Mouse (Mus musculus): ENCODE measurements at regions not wholly inside any gene's neighbourhood (a gene's known extent, or its start where the extent isn't known, plus 50 kb on each side); places are given as distances from the start of the nearest gene placed in this dataset.

GRCm38 (mm10) chr9:23969736-23970135, 128.1 kb upstream of the Npsr1 start:
- H3K27ac ChIP-seq (ENCODE audit: low read depth): no peak overlapping the region
- no peak overlapping the region for H3K4me2 ChIP-seq
- no peaks in the 10 kb centered on the region for H3K36me3 ChIP-seq (ENCODE audit: insufficient read depth)
- no peak for DNase-seq
- H3K9ac ChIP-seq: no peak overlapping the region
- WGBS: 71% methylated on average over 2 of the region's 2 CpGs
- no peaks in the 10 kb centered on the region for H3K27me3 ChIP-seq (ENCODE audit: insufficient read depth, low read length)
- H3K4me3 ChIP-seq (ENCODE audit: low read depth, low read length): no peak overlapping the region
- no peak for TF ChIP-seq CTCF (IDR thresholded peaks at IDR 0.05; ENCODE audit: low read depth)
- no peaks in the 10 kb centered on the region for H3K4me1 ChIP-seq (ENCODE audit: insufficient read depth)
- ATAC-seq (ENCODE audit: insufficient read depth): no peak
- H3K9me3 ChIP-seq (ENCODE audit: low read depth, low read length): no peaks in the 10 kb centered on the region

DNA sequence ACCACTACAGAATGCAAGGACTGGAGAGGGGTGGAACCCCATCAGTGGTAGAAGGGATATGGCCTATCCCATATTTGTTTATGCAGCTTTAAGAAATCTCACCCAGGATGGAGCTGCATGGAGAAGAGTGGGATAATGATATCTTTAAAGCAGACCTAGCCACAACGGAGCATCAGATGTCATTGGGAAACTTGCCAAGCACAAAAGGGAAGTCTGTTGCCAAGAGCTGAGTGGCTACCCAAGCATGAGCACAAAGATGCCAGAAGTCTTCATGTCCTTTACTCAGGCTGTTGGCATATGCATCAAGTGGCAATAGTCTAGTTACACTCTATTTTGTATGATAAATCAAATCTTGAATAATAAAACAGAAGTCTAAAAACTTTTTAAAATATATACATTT, 124.6 kb upstream of the Npsr1 start:
- ATAC-seq (ENCODE audit: insufficient read depth) (no peak), DNase-seq (peak; percentile 5)
- Histone ChIP-seq H3K4me1 (ENCODE audit: insufficient read depth) (no peaks in the 10 kb centered on the region), H3K27me3 (ENCODE audit: insufficient read depth, low read length) (no peaks in the 10 kb centered on the region), H3K9me3 (ENCODE audit: low read depth, low read length) (no peaks in the 10 kb centered on the region), H3K36me3 (ENCODE audit: insufficient read depth) (no peaks in the 10 kb centered on the region), H3K27ac (ENCODE audit: low read depth) (no peak overlapping the region), H3K4me3 (ENCODE audit: low read depth, low read length) (no peak overlapping the region), H3K9ac (no peak overlapping the region), H3K4me2 (no peak overlapping the region)
- no peak for TF ChIP-seq CTCF (IDR thresholded peaks at IDR 0.05; ENCODE audit: low read depth)
- WGBS: 26% methylated on average over 1 of the region's 1 CpGs

- WGBS: 48% methylated on average over 4 of the region's 4 CpGs
- no peak overlapping the region for H3K9ac ChIP-seq
- H3K27ac ChIP-seq (ENCODE audit: low read depth): no peak overlapping the region
- no peaks in the 10 kb centered on the region for H3K36me3 ChIP-seq (ENCODE audit: insufficient read depth)
- H3K4me1 ChIP-seq (ENCODE audit: insufficient read depth): no peaks in the 10 kb centered on the region
- no peaks in the 10 kb centered on the region for H3K27me3 ChIP-seq (ENCODE audit: insufficient read depth, low read length)
- DNase-seq (no peak), ATAC-seq (ENCODE audit: insufficient read depth) (no peak)
- H3K9me3 ChIP-seq (ENCODE audit: low read depth, low read length): no peaks in the 10 kb centered on the region
- no peak overlapping the region for H3K4me2 ChIP-seq
- no peak overlapping the region for H3K4me3 ChIP-seq (ENCODE audit: low read depth, low read length)
- no peak for TF ChIP-seq CTCF (IDR thresholded peaks at IDR 0.05; ENCODE audit: low read depth)
Measured at GRCm38 (mm10) chr9:23977574-23977973, 120.2 kb upstream of the Npsr1 start.

GRCm38 (mm10) chr9:24006353-24006752, 91.4 kb upstream of the Npsr1 start:
- Histone ChIP-seq H3K9me3 (ENCODE audit: low read depth, low read length) (no peaks in the 10 kb centered on the region), H3K36me3 (ENCODE audit: insufficient read depth) (no peaks in the 10 kb centered on the region), H3K4me1 (ENCODE audit: insufficient read depth) (no peaks in the 10 kb centered on the region), H3K27me3 (ENCODE audit: insufficient read depth, low read length) (no peaks in the 10 kb centered on the region), H3K27ac (ENCODE audit: low read depth) (no peak overlapping the region), H3K4me3 (ENCODE audit: low read depth, low read length) (no peak overlapping the region), H3K9ac (no peak overlapping the region), H3K4me2 (no peak overlapping the region)
- ATAC-seq (ENCODE audit: insufficient read depth) (no peak), DNase-seq (no peak)
- WGBS: 85% methylated on average over 1 of the region's 1 CpGs
- no peak for TF ChIP-seq CTCF (IDR thresholded peaks at IDR 0.05; ENCODE audit: low read depth)

DNA sequence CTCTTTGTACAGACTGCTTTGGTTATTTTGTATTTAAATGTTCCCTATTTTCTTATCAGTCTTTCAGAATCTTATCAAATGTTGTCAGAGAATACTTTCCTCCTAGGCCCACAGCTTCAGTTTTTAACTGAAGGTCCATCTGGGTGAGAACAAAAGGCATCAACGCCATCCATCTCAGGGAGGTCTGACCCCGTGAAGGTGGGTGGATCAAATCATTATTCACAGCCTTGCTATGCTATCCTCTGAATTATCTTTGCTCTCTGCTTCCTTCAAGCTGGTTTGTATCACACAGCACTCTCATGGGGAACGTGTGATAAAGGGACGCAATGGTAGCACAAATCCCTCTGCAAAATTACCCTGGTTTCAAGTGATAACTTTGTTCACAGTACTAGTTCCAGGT, 59.5 kb upstream of the Npsr1 start:
- no peak overlapping the region for H3K4me3 ChIP-seq (ENCODE audit: low read depth, low read length)
- DNase-seq: no peak
- H3K27me3 ChIP-seq (ENCODE audit: insufficient read depth, low read length): no peaks in the 10 kb centered on the region
- no peaks in the 10 kb centered on the region for H3K36me3 ChIP-seq (ENCODE audit: insufficient read depth)
- 45% methylated on average over 4 of the region's 4 CpGs for WGBS
- no peak overlapping the region for H3K4me2 ChIP-seq
- ATAC-seq (ENCODE audit: insufficient read depth): no peak
- H3K4me1 ChIP-seq (ENCODE audit: insufficient read depth): no peaks in the 10 kb centered on the region
- no peak overlapping the region for H3K9ac ChIP-seq
- H3K9me3 ChIP-seq (ENCODE audit: low read depth, low read length): no peaks in the 10 kb centered on the region
- TF ChIP-seq CTCF (IDR thresholded peaks at IDR 0.05; ENCODE audit: low read depth): no peak
- no peak overlapping the region for H3K27ac ChIP-seq (ENCODE audit: low read depth)
